Mouse (Mus musculus) heart, embryonic 13.5 days (tissue): ENCODE results near the gene Ppfia2. TPM values are rescaled to one million over a fixed set of nuclear protein-coding genes. Genes with fewer than 3 reads are reported as not detected.
A peak's percentile ranks its signal among the peaks of the same experiment; 100 is the strongest.

Source experiments
- ATAC-seq: fragments of 200-750 bp; cut with Nextera tagmentation; 2 replicates; pipeline ENCODE4 v1.8.0; 2017; ENCODE audit warnings: moderate TSS enrichment; ENCODE audit not compliant: insufficient number of reproducible peaks, low FRiP score, low TSS enrichment; ENCODE audit errors: extremely low read depth
- H3K27ac ChIP-seq: fragments of 300-500 bp; sonication (generic); replicated peaks from 2 replicates; pipeline ENCODE4 v1.5.1; 2015; ENCODE audit warnings: moderate library complexity, mild to moderate bottlenecking, inconsistent platforms
- H3K27me3 ChIP-seq: fragments of 300-500 bp; sonication (generic); replicated peaks from 2 replicates; pipeline ENCODE4 v1.6.1; 2015; ENCODE audit warnings: mild to moderate bottlenecking, inconsistent platforms
- H3K36me3 ChIP-seq: fragments of 300-500 bp; sonication (generic); 2 replicates; pipeline ENCODE4 v1.6.1; 2015; ENCODE audit warnings: mild to moderate bottlenecking, inconsistent platforms
- H3K4me1 ChIP-seq: fragments of 300-500 bp; sonication (generic); 2 replicates; pipeline ENCODE4 v1.6.1; 2015; ENCODE audit warnings: inconsistent platforms
- H3K4me2 ChIP-seq: fragments of 300-500 bp; sonication (generic); 2 replicates; pipeline ENCODE4 v1.6.1; 2015; ENCODE audit warnings: inconsistent platforms, mild to moderate bottlenecking, moderate library complexity
- H3K4me3 ChIP-seq: fragments of 300-500 bp; sonication (generic); 2 replicates; pipeline ENCODE4 v1.5.1; 2015; ENCODE audit warnings: moderate library complexity, mild to moderate bottlenecking, inconsistent platforms
- H3K9ac ChIP-seq: fragments of 300-500 bp; sonication (generic); 2 replicates; pipeline ENCODE4 v1.6.1; 2015; ENCODE audit warnings: inconsistent platforms, mild to moderate bottlenecking, moderate library complexity
- H3K9me3 ChIP-seq: fragments of 300-500 bp; sonication (generic); 2 replicates; pipeline ENCODE4 v1.6.1; 2016; ENCODE audit warnings: inconsistent platforms
- WGBS: fragments of 180-500 bp; shearing (Covaris S2); methylation state at CpG from one replicate; pipeline ENCODE4 v1.1.7; 2015; ENCODE audit warnings: mixed read lengths; 5-methylcytosine and 5-hydroxymethylcytosine counted together
- polyA plus RNA-seq: library from polyadenylated mRNA; unstranded; fragments of >200 nt; fragmentation: Nextera tagmentation; extraction: Ambion mirVana; gene quantifications from 2 replicates; pipeline ENCODE4 v1.2.1, GENCODE M21; 2015

The Ppfia2 gene
- polyA plus RNA-seq, 1 experiment from 2014 or later: 0.29 TPM

DNA sequence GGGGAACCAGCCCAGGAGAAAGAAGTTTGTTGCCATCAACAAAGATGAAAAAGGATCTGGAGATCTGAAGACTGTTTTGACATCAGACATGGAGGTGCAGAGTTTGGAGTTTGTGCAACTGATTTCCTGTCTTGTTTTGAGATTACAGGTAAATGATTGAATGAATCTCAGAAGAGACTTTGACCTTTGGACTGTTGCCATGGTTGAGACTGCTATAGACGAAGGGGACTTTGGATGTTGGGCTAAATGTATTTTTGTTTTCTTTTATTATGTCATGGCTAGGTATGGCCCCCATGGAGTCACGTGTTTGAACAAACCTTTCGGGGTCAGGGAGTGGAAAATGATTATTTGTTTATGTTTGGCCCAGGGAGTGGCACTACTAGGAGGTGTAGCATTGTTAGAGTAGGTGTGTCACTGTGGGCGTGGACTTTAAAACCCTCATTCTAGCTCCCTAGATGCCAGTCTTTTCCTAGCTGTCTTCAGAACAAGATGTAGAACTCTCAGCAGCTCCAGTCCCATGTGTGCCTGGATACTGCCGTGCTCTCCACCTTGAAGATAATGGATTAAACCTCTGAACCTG, 133.3 kb downstream of the Ppfia2 start:
- H3K27me3 ChIP-seq: no peaks in the 10 kb centered on the region
- H3K4me2 ChIP-seq: no peak overlapping the region
- no peak overlapping the region for H3K27ac ChIP-seq
- H3K9me3 ChIP-seq: no peaks in the 10 kb centered on the region
- no peak overlapping the region for H3K9ac ChIP-seq
- 64% methylated on average over 5 of the region's 5 CpGs for WGBS
- no peak overlapping the region for H3K4me3 ChIP-seq
- no peaks in the 10 kb centered on the region for H3K36me3 ChIP-seq
- H3K4me1 ChIP-seq: no peaks in the 10 kb centered on the region
- ATAC-seq: no peak

- Histone ChIP-seq H3K27ac (no peak overlapping the region), H3K4me1 (peaks cover 5% of the 10 kb centered on the region), H3K9ac (no peak overlapping the region), H3K27me3 (no peaks in the 10 kb centered on the region), H3K36me3 (no peaks in the 10 kb centered on the region), H3K9me3 (no peaks in the 10 kb centered on the region), H3K4me3 (peak overlapping the region; percentile 6; the same call in 1 of the 2 replicates), H3K4me2 (peak overlapping the region; percentile 54)
- WGBS: 20% methylated on average over 7 of the region's 7 CpGs
- ATAC-seq: no peak
Observed at GRCm38 (mm10) chr10:106609177-106609981, 139.2 kb downstream of the Ppfia2 start.

DNA sequence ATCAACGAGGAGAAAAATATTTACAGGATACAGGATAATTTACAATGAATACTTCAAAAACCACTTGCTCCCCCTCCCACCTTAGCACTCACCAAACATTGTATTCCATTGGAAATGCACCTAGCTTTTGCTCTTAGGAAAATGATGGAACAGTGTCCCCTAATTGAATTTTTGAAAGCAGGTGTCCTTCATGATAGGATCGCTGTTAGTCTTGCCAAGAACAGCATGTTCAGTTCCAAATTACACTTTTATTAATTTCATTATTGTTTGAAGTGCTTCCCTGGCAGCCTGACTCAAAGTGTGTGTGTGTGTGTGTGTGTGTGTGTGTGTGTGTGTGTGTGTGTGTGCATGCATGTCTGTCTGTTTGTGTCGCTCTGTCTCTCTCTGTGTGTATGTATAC, 140.1 kb downstream of the Ppfia2 start:
- Histone ChIP-seq H3K4me3 (no peak overlapping the region), H3K4me1 (peaks cover 5% of the 10 kb centered on the region), H3K9ac (no peak overlapping the region), H3K9me3 (no peaks in the 10 kb centered on the region), H3K36me3 (no peaks in the 10 kb centered on the region), H3K27me3 (no peaks in the 10 kb centered on the region), H3K4me2 (no peak overlapping the region), H3K27ac (no peak overlapping the region)
- 78% methylated on average over 3 of the region's 3 CpGs for WGBS
- no peak for ATAC-seq

DNA sequence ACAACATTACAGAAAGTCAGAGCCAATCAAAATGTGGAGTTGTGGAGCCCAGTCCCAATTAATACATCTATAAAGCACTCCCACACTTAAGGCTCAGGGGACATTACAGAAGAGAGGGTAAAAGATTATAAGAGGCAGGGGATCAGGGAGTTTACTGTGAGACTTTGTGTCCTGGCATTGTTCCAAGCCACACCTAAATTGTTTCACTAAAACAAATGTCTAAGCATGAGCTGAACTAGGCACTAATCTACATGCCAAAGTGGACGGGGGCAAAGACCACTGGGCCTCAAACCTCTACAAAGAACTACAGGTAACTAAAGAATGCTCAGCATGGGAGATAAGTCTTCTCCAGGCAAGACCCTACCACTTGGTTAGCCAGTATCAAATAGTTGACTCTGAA, 148.1 kb downstream of the Ppfia2 start:
- Histone ChIP-seq H3K4me3 (no peak overlapping the region), H3K9ac (no peak overlapping the region), H3K4me1 (0 out of 2 replicates have a peak, but pooled peaks cover 10% of the 10 kb centered on the region), H3K36me3 (no peaks in the 10 kb centered on the region), H3K4me2 (no peak overlapping the region), H3K9me3 (no peaks in the 10 kb centered on the region), H3K27me3 (no peaks in the 10 kb centered on the region), H3K27ac (no peak overlapping the region)
- 59% methylated on average over 1 of the region's 1 CpGs for WGBS
- no peak for ATAC-seq

- Histone ChIP-seq H3K36me3 (no peaks in the 10 kb centered on the region), H3K9me3 (no peaks in the 10 kb centered on the region), H3K4me1 (0 out of 2 replicates have a peak, but pooled peaks cover 10% of the 10 kb centered on the region), H3K27me3 (no peaks in the 10 kb centered on the region), H3K9ac (no peak overlapping the region), H3K4me3 (no peak overlapping the region), H3K27ac (no peak overlapping the region), H3K4me2 (no peak overlapping the region)
- no peak for ATAC-seq
- WGBS: 58% methylated on average over 1 of the region's 1 CpGs
Observed at GRCm38 (mm10) chr10:106620952-106621351, 150.8 kb downstream of the Ppfia2 start.

DNA sequence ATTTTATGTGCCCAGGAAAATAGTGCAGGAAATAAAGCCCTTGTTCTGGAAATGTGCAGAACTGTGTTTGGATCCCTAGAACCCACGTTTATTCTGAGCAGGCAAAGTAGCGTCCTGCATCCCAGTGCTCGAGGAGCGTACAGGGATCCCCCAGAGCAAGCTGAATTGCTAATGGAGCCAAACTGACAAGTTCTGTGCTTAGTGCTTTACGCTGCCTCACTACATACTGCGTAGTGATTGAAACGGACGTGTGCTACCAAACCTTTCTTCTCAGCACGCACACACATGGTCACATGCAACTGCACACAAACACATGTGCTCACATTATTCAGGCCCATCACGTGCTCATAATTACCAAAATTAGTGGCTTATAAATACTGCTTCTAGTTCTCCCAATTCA, 153.2 kb downstream of the Ppfia2 start:
- H3K4me3 ChIP-seq: no peak overlapping the region
- H3K4me2 ChIP-seq: no peak overlapping the region
- H3K36me3 ChIP-seq: no peaks in the 10 kb centered on the region
- no peak overlapping the region for H3K9ac ChIP-seq
- H3K27me3 ChIP-seq: no peaks in the 10 kb centered on the region
- WGBS: 79% methylated on average over 10 of the region's 10 CpGs
- 0 out of 2 replicates have a peak, but pooled peaks cover 6% of the 10 kb centered on the region for H3K4me1 ChIP-seq
- H3K27ac ChIP-seq: no peak overlapping the region
- no peak for ATAC-seq
- H3K9me3 ChIP-seq: no peaks in the 10 kb centered on the region

DNA sequence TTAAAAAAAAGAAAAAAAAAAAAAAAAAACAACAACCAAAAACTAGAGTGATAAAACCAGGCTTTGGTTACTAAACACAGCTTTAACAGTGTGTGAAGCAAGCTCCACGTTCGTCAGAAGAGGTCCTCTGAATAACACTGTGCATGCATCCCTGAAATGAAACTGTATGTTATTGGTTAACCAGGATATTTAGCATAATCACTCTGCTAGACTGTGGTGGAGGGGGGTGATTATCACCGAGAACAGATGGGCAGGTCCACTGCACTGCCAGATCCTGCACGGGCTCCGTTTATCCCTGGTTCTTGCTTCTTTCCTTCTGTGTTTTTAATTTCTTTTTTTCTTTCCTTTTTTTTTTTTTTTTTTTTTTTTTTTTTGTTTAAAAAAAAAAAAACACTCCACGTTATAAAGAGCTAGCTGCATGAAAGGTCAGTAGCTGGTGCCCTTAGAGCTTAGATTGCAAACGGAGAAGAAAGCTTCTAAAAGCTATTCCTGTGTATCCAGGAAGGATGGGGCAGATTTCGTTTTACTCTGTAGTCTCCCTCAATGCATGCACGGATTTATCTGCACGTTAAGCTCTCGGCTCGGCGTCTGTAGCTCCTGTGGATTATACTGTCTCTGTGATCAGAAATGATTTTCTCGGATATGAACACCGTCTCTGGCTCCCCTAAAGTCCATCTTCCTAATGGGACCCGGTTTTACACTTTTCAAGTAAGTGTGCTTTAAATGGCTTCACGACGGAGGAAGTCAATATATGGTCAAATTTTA, 162.2 kb downstream of the Ppfia2 start:
- Histone ChIP-seq H3K4me3 (peak overlapping the region; percentile 29), H3K36me3 (no peaks in the 10 kb centered on the region), H3K9me3 (no peaks in the 10 kb centered on the region), H3K27me3 (no peaks in the 10 kb centered on the region), H3K27ac (no peak overlapping the region), H3K9ac (no peak overlapping the region), H3K4me1 (0 out of 2 replicates have a peak, but pooled peaks cover 3% of the 10 kb centered on the region), H3K4me2 (peak overlapping the region; percentile 41)
- no peak for ATAC-seq
- WGBS: 53% methylated on average over 18 of the region's 18 CpGs

DNA sequence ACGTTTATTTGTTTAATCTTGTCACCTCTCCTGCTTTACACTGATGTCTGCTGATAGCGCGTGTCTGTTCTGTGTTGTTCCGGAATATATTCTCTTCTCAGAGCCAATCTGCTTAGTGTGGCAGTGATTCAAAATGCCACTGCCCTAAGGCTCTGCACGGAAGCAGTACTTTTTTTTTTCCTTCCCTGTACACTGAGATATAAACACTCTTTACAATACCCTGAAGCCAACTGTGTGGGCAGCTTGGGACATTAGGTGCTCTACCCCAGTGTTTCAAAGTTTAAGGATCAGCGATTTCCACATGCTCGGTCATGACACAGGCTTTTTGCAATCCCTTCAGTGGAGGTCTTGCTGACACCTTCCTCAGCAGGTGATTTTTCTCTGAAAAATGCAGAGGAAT, 163.8 kb downstream of the Ppfia2 start:
- WGBS: 61% methylated on average over 7 of the region's 7 CpGs
- Histone ChIP-seq H3K4me1 (0 out of 2 replicates have a peak, but pooled peaks cover 3% of the 10 kb centered on the region), H3K4me2 (no peak overlapping the region), H3K36me3 (no peaks in the 10 kb centered on the region), H3K9me3 (no peaks in the 10 kb centered on the region), H3K9ac (no peak overlapping the region), H3K27ac (no peak overlapping the region), H3K27me3 (no peaks in the 10 kb centered on the region), H3K4me3 (no peak overlapping the region)
- ATAC-seq: no peak

- H3K4me2 ChIP-seq: no peak overlapping the region
- H3K9me3 ChIP-seq: no peaks in the 10 kb centered on the region
- H3K27ac ChIP-seq: no peak overlapping the region
- H3K36me3 ChIP-seq: no peaks in the 10 kb centered on the region
- no peaks in the 10 kb centered on the region for H3K4me1 ChIP-seq
- ATAC-seq: no peak
- no peak overlapping the region for H3K9ac ChIP-seq
- H3K4me3 ChIP-seq: no peak overlapping the region
- no peaks in the 10 kb centered on the region for H3K27me3 ChIP-seq
- 81% methylated on average over 4 of the region's 4 CpGs for WGBS
Observed at GRCm38 (mm10) chr10:106652276-106652675, 182.1 kb downstream of the Ppfia2 start.

- no peak for ATAC-seq
Observed at GRCm38 (mm10) chr10:106665221-106665620, 195.1 kb downstream of the Ppfia2 start.

DNA sequence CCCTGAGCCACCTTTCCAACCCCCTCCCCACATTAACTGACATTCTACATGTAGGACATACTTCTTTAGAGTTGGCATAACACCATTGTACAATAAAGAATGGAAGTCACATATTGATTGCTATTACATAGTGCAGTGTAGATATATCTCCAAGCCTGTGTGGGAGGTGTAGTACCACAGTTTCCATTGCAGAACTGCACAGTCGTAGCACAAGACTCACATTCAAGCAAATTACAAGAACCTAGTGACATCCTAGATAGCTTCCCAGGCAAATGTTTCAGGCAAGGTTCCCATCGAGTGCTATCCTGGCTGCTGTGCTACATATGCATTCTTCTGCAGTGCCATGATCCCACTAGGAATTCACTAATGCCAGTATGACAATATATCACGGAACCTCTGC, 200.0 kb downstream of the Ppfia2 start:
- no peak for ATAC-seq
- no peaks in the 10 kb centered on the region for H3K36me3 ChIP-seq
- H3K9ac ChIP-seq: no peak overlapping the region
- H3K9me3 ChIP-seq: no peaks in the 10 kb centered on the region
- H3K27ac ChIP-seq: no peak overlapping the region
- no peak overlapping the region for H3K4me2 ChIP-seq
- no peak overlapping the region for H3K4me3 ChIP-seq
- 64% methylated on average over 3 of the region's 3 CpGs for WGBS
- H3K27me3 ChIP-seq: no peaks in the 10 kb centered on the region
- no peaks in the 10 kb centered on the region for H3K4me1 ChIP-seq

More at GRCm38 (mm10) chr10:106665221-106665620, 195.1 kb downstream of the Ppfia2 start:
- no peak overlapping the region for H3K4me2 ChIP-seq
- H3K27ac ChIP-seq: no peak overlapping the region
- no peaks in the 10 kb centered on the region for H3K27me3 ChIP-seq
- H3K4me1 ChIP-seq: no peaks in the 10 kb centered on the region
- no peaks in the 10 kb centered on the region for H3K9me3 ChIP-seq
- no peaks in the 10 kb centered on the region for H3K36me3 ChIP-seq
- no peak overlapping the region for H3K9ac ChIP-seq
- 71% methylated on average over 3 of the region's 3 CpGs for WGBS
- no peak overlapping the region for H3K4me3 ChIP-seq
